Mouse (Mus musculus): ENCODE measurements around the gene Ptpn6.
"Not testable (repeated sequence)": the region's sequence is repeated elsewhere in the genome, so short reads cannot be mapped to it uniquely, and the experiment has no call there.

The Ptpn6 gene

GRCm38 (mm10) chr6:124699366-124699765 is 39.1 kb downstream of the Ptpn6 start:
- DNase-seq (ENCODE audit: low read depth): no peak

- no peak for DNase-seq (ENCODE audit: low read depth)
Observed at GRCm38 (mm10) chr6:124698751-124699150, 39.8 kb downstream of the Ptpn6 start.

- DNase-seq (ENCODE audit: low read depth): no peak
Observed at GRCm38 (mm10) chr6:124696441-124697150, 41.9 kb downstream of the Ptpn6 start.

- peak; percentile 87 for DNase-seq (ENCODE audit: low read depth)
Observed at GRCm38 (mm10) chr6:124694166-124694955, 44.2 kb downstream of the Ptpn6 start.

GRCm38 (mm10) chr6:124693243-124693981 is 45.1 kb downstream of the Ptpn6 start:
- no peak for DNase-seq (ENCODE audit: low read depth)

GRCm38 (mm10) chr6:124690517-124690916 is 48.0 kb downstream of the Ptpn6 start:
- no peak for DNase-seq (ENCODE audit: low read depth)

GRCm38 (mm10) chr6:124689011-124689410 is 49.5 kb downstream of the Ptpn6 start:
- no peak for DNase-seq (ENCODE audit: low read depth)

GRCm38 (mm10) chr6:124688151-124688758 is 50.3 kb downstream of the Ptpn6 start:
- peak; percentile 50 for DNase-seq (ENCODE audit: low read depth)

GRCm38 (mm10) chr6:124686644-124687043 is 51.9 kb downstream of the Ptpn6 start:
- not testable (repeated sequence) for DNase-seq (ENCODE audit: low read depth)

- DNase-seq (ENCODE audit: low read depth): no peak
Observed at GRCm38 (mm10) chr6:124685606-124686386, 52.7 kb downstream of the Ptpn6 start.

- DNase-seq (ENCODE audit: low read depth): no peak
Observed at GRCm38 (mm10) chr6:124683591-124684417, 54.7 kb downstream of the Ptpn6 start.

GRCm38 (mm10) chr6:124682291-124682690 is 56.2 kb downstream of the Ptpn6 start:
- DNase-seq (ENCODE audit: low read depth): not testable (repeated sequence)

- DNase-seq (ENCODE audit: low read depth): no peak
Observed at GRCm38 (mm10) chr6:124679486-124679885, 59.0 kb downstream of the Ptpn6 start.

GRCm38 (mm10) chr6:124678769-124679168 is 59.7 kb downstream of the Ptpn6 start:
- DNase-seq (ENCODE audit: low read depth): no peak

GRCm38 (mm10) chr6:124676171-124676570 is 62.3 kb downstream of the Ptpn6 start:
- DNase-seq (ENCODE audit: low read depth): no peak

GRCm38 (mm10) chr6:124674591-124674990 is 63.9 kb downstream of the Ptpn6 start:
- DNase-seq (ENCODE audit: low read depth): no peak

GRCm38 (mm10) chr6:124673619-124674018 is 64.9 kb downstream of the Ptpn6 start:
- no peak for DNase-seq (ENCODE audit: low read depth)

GRCm38 (mm10) chr6:124672100-124672499 is 66.4 kb downstream of the Ptpn6 start:
- no peak for DNase-seq (ENCODE audit: low read depth)
